Mouse (Mus musculus) cerebellum, adult 9-11 months (tissue): ENCODE data around the gene Lancl1.
A peak's percentile ranks its signal among the peaks of the same experiment; 100 is the strongest.

Source experiments
- DNase-seq: peaks from one replicate; pipeline ENCODE4 v3.0.0; 2022

The Lancl1 gene

GRCm38 (mm10) chr1:67038246-67038987 lies at the start of gene Lancl1:
Lancl1 (minus strand) TSS chr1:67038872.
- DNase-seq, result peak; percentile 88

DNA sequence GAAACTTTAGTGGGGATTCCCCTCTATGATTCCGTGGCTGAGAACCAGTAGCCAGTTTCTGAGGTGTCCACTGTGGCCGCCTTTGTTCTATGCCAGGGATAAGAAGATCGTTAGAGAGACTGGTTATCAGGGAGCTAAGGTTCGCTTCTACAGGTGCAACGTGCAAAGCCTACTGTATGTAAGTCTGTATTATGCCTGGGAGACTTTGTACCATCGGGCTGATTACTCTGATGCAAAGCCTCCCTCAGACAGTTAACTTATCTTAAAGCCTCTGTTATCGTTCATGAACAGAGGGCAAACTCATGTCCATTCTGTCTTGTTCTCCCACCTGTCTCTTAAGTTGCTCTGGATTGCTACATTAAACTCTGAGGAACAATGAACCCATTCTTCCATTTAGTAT lies 40.5 kb upstream of the Lancl1 start:
- DNase-seq, result no peak

GRCm38 (mm10) chr1:67078666-67079065 lies 40.0 kb upstream of the Lancl1 start:
- DNase-seq, result no peak

DNA sequence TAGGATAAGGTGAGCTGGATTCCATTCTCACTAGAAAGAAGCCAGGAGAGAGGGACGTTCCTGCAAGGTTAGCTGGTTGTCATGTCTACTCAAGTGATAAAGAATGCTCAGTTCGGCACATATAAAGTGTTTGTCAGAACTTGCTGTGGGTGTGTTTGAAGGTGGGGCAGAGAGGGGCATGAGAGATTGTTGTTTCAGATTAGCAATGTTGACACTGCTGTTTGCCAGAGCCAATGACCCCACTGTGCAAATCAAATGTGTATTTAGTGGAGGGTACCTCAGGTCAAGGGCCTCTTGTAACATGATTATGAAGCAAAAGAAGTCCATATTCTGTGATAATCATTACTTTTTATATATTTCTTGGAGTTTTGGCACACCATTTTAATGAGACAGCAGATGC lies 39.1 kb upstream of the Lancl1 start:
- DNase-seq, result no peak

DNA sequence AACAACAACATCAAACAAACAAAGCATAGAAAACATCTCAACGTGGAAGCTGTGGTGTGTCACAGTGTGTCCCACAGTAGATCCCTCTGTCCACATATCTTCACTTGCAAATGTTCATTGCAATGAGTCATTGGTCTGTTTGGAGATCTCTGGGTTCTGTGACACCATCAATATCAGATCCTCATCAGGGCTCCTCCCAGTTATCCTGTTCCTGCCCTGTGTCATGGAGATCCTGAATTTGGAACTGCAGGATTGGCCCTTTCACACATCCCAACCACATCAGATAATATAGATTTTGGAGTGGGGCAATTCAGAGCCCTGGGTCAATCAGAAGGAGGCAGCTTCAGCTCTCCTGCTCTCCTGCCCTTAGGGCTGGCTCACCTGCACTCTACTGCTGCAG lies 28.9 kb upstream of the Lancl1 start:
- no peak for DNase-seq

GRCm38 (mm10) chr1:67065347-67066270 lies 26.9 kb upstream of the Lancl1 start:
- no peak for DNase-seq

DNA sequence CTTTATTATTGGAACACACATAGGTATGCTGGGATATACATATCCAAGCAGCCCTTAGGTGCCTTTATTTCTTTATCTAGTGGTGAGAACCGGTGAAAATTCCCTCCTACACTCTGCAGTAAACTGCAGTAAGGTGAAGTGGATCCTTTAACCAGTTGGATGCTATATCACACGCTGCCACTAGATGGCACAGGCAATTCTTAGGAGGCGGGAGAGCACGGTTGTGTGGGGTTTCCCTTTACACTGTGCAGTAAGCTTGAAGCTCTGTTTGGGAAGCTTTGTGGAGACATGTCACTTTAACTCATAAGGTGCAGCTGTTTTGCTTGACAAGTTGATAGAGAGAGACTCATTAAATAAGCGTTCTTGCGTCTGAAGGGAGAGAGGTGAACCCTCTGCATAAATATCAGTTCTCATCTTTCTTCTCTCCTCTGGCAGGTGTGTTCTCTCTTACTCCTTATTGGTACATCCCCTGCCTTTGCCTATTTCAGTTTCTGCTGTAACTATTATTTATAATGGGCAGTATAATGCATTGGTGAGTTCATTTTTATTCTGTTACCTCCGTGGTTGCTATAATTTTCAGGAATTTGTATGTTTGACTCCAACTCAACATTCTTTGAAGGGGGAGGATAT lies 22.9 kb upstream of the Lancl1 start:
- DNase-seq, result peak; percentile 36

GRCm38 (mm10) chr1:67055816-67056215 lies 17.1 kb upstream of the Lancl1 start:
- DNase-seq, result no peak

GRCm38 (mm10) chr1:67052721-67053120 lies 14.0 kb upstream of the Lancl1 start:
- DNase-seq, result no peak

DNA sequence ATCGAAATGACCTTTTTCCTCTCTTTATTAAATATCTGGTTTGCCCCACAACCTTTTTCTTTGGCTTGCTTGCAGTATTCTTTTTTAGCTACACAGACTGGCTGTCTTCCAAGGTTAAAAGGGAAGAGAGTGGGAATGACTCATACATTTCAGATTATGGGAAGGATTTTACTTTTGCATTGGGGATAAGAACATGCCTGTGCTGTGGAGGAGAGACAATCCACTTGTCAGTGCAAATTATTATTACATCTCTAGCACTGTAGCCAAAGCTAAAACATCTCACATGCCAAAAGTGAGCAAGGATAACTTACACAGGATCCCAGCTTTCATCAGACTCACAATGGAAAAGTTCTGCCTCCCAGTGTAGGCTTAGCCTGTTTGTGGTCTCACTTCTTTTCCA lies 10.9 kb upstream of the Lancl1 start:
- DNase-seq, result no peak

- no peak for DNase-seq
Observed at GRCm38 (mm10) chr1:67048696-67049095, 10.0 kb upstream of the Lancl1 start.

DNA sequence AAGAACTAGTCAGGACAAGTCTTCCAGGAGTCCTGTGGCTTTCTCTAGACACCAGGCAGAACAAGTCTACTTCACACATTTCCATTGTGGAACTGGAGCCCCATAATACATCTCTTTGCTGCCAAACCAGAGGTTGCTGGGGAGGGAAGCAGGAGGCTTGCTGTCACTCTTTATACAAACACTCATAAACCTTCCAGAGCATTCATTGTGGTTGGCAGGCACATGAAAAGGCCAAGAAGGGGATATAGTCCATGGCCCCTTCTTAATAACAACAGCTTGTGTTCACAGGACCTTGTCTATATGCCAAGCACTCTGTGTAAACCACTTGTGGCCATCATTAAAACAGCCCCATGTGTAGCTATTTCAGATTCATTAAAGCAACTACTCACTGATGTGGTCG lies 6.4 kb upstream of the Lancl1 start:
- no peak for DNase-seq

GRCm38 (mm10) chr1:67042583-67042982 lies 3.9 kb upstream of the Lancl1 start:
- no peak for DNase-seq

GRCm38 (mm10) chr1:67039083-67039482 lies 411 bp upstream of the Lancl1 start:
- no peak for DNase-seq

GRCm38 (mm10) chr1:67037198-67037597 lies 1.5 kb downstream of the Lancl1 start:
- DNase-seq, result no peak

DNA sequence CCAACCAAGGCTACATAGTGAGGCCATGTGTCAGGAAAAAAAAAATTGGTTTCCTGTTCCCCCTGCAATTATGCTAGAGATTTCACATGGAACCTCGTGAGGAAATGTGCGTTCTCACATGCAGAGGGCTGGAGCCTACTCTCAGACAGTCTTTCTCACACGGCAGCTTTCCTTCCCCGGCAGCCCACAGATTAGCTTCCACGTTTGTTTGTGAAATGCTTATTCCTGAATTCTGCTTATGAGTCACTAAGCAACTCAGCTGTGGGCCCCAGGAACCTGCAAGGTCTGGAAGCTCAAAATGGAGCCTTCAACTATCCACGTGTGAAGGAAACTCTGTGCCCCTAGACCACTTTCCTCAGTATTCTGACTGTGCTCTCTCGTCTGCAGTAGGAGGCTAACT lies 5.4 kb downstream of the Lancl1 start:
- no peak for DNase-seq

GRCm38 (mm10) chr1:67026927-67027511 lies 11.7 kb downstream of the Lancl1 start:
- no peak for DNase-seq

- DNase-seq, result no peak
Observed at GRCm38 (mm10) chr1:67026142-67026541, 12.5 kb downstream of the Lancl1 start.

DNA sequence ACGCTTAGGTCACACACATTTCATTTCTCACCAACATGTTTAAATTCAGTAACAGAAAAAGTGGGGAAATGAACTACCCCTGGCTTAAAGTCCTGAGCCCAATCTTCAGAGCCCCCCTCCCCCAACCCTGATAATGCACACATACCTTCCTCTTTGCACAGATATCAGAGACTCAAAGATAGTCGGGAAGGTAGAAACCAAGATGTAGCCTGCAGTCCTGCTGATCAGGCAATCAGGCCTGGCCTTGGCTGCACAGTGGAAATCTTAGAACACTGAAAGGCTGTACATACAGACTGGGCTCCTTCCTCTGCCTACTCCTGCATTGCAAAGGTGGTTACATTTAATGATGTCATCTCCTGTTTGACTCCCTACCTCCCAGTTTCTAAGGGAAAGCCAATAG lies 15.9 kb downstream of the Lancl1 start:
- no peak for DNase-seq

- DNase-seq, result no peak
Observed at GRCm38 (mm10) chr1:67022051-67022450, 16.6 kb downstream of the Lancl1 start.

- no peak for DNase-seq
Observed at GRCm38 (mm10) chr1:67020637-67021161, 18.0 kb downstream of the Lancl1 start.

DNA sequence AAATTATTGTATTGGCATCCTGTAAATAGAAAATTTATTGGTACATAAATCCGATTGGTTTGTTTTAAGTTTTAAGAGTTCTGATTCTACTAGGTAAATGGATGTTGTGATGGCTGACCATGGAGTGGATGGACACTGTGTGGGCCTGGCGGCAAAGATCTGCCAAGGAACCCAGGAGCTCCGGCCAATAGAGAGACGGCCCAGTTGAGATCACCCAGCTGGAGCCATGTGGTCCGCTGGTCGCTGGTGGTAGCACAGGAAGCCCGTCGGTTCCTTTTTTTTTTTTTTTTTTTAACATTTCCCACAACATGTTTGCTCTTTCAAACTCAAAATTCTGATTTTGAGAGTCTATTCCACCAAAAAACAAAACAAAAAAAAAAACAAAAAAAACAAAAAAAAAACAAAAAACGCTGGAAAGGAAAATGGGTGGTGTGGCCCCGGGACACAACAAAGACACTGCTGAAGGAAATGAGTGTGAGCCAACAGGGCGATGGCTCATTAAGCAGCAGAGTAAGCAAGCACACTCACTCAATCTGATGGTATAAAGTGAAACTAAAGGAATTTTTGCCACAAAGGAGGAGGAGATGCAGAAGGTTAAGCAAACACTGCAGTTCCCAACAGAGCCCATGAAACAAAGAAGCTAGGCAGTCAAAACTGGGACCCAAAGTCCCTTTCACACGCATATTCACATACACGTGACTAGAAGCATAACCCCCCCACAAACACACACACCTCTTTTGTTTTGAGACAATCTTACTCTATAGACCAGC lies 21.4 kb downstream of the Lancl1 start:
- DNase-seq, result no peak
